Mouse (Mus musculus) forebrain, embryonic 12.5 days (tissue): ENCODE results near the gene Magi1. TPM values are rescaled to one million over a fixed set of nuclear protein-coding genes. Genes with fewer than 3 reads are reported as not detected.

Experiments used
- ATAC-seq: fragments of 200-750 bp; cut with Nextera tagmentation; 2 replicates; pipeline ENCODE4 v1.8.0; 2017; ENCODE audit warnings: moderate TSS enrichment; ENCODE audit not compliant: low FRiP score
- H3K27ac ChIP-seq: fragments of 300-500 bp; sonication (generic); 2 replicates; pipeline ENCODE4 v1.5.1; 2016; ENCODE audit warnings: mild to moderate bottlenecking
- H3K27me3 ChIP-seq: fragments of 300-500 bp; sonication (generic); 2 replicates; pipeline ENCODE4 v1.6.1; 2016; ENCODE audit warnings: mild to moderate bottlenecking
- H3K36me3 ChIP-seq: fragments of 300-500 bp; sonication (generic); replicated peaks from 2 replicates; pipeline ENCODE4 v1.6.1; 2016; ENCODE audit warnings: mild to moderate bottlenecking
- H3K4me1 ChIP-seq: fragments of 300-500 bp; sonication (generic); 2 replicates; pipeline ENCODE4 v1.6.1; 2016
- H3K4me2 ChIP-seq: fragments of 300-500 bp; sonication (generic); 2 replicates; pipeline ENCODE4 v1.6.1; 2016; ENCODE audit warnings: mild to moderate bottlenecking, moderate library complexity
- H3K4me3 ChIP-seq: fragments of 300-500 bp; sonication (generic); replicated peaks from 2 replicates; pipeline ENCODE4 v1.5.1; 2016; ENCODE audit warnings: mild to moderate bottlenecking
- H3K9ac ChIP-seq: fragments of 300-500 bp; sonication (generic); 2 replicates; pipeline ENCODE4 v1.6.1; 2016; ENCODE audit warnings: mild to moderate bottlenecking
- H3K9me3 ChIP-seq: fragments of 300-500 bp; sonication (generic); 2 replicates; pipeline ENCODE4 v1.6.1; 2016
- WGBS: fragments of 180-500 bp; shearing (Covaris S2); methylation state at CpG from one replicate; pipeline ENCODE4 v1.1.7; 2016; 5-methylcytosine and 5-hydroxymethylcytosine counted together
- polyA plus RNA-seq: library from polyadenylated mRNA; unstranded; fragments of >200 nt; fragmentation: Nextera tagmentation; extraction: Ambion mirVana; gene quantifications from 2 replicates; pipeline ENCODE4 v1.2.1, GENCODE M21; 2016

Gene Magi1
- polyA plus RNA-seq, 1 experiment from 2014 or later = 45.5 TPM

GRCm38 (mm10) chr6:94222253-94222652 lies 61.5 kb downstream of the Magi1 start:
- no peak overlapping the region for H3K4me3 ChIP-seq
- peaks cover 11% of the 10 kb centered on the region for H3K4me1 ChIP-seq
- 70% methylated on average over 7 of the region's 7 CpGs for WGBS
- no peaks in the 10 kb centered on the region for H3K36me3 ChIP-seq
- no peaks in the 10 kb centered on the region for H3K9me3 ChIP-seq
- no peak for ATAC-seq
- no peak overlapping the region for H3K27ac ChIP-seq
- no peak overlapping the region for H3K9ac ChIP-seq
- H3K4me2 ChIP-seq = no peak overlapping the region
- no peaks in the 10 kb centered on the region for H3K27me3 ChIP-seq

- H3K4me3 ChIP-seq = no peak overlapping the region
- H3K27ac ChIP-seq = no peak overlapping the region
- H3K9ac ChIP-seq = no peak overlapping the region
- ATAC-seq = no peak
- no peak overlapping the region for H3K4me2 ChIP-seq
- H3K36me3 ChIP-seq = no peaks in the 10 kb centered on the region
- H3K4me1 ChIP-seq = peaks cover 11% of the 10 kb centered on the region
- H3K9me3 ChIP-seq = no peaks in the 10 kb centered on the region
- 93% methylated on average over 6 of the region's 6 CpGs for WGBS
- no peaks in the 10 kb centered on the region for H3K27me3 ChIP-seq
These were observed 62.0 kb downstream of the Magi1 start for GRCm38 (mm10) chr6:94221750-94222149.

GRCm38 (mm10) chr6:94218076-94218475 lies 65.6 kb downstream of the Magi1 start:
- H3K4me1 ChIP-seq = peaks cover 5% of the 10 kb centered on the region; the same call in 1 of the 2 replicates
- H3K27ac ChIP-seq = no peak overlapping the region
- no peaks in the 10 kb centered on the region for H3K9me3 ChIP-seq
- H3K4me2 ChIP-seq = no peak overlapping the region
- H3K4me3 ChIP-seq = no peak overlapping the region
- 97% methylated on average over 4 of the region's 4 CpGs for WGBS
- no peaks in the 10 kb centered on the region for H3K36me3 ChIP-seq
- H3K27me3 ChIP-seq = no peaks in the 10 kb centered on the region
- no peak for ATAC-seq
- no peak overlapping the region for H3K9ac ChIP-seq

GRCm38 (mm10) chr6:94215834-94216233 lies 67.9 kb downstream of the Magi1 start:
- H3K4me3 ChIP-seq = no peak overlapping the region
- 81% methylated on average over 4 of the region's 4 CpGs for WGBS
- H3K9me3 ChIP-seq = no peaks in the 10 kb centered on the region
- H3K27me3 ChIP-seq = no peaks in the 10 kb centered on the region
- H3K9ac ChIP-seq = no peak overlapping the region
- ATAC-seq = no peak
- H3K27ac ChIP-seq = no peak overlapping the region
- H3K36me3 ChIP-seq = no peaks in the 10 kb centered on the region
- no peak overlapping the region for H3K4me2 ChIP-seq
- no peaks in the 10 kb centered on the region; the same call in 1 of the 2 replicates for H3K4me1 ChIP-seq

GRCm38 (mm10) chr6:94214895-94215538 lies 68.7 kb downstream of the Magi1 start:
- H3K4me2 ChIP-seq = no peak overlapping the region
- no peaks in the 10 kb centered on the region for H3K27me3 ChIP-seq

GRCm38 (mm10) chr6:94205926-94206325 lies 77.8 kb downstream of the Magi1 start:
- ATAC-seq = no peak
- H3K9me3 ChIP-seq = no peaks in the 10 kb centered on the region
- 19% methylated on average over 5 of the region's 5 CpGs for WGBS
- H3K4me3 ChIP-seq = no peak overlapping the region
- peaks cover 16% of the 10 kb centered on the region for H3K4me1 ChIP-seq
- no peak overlapping the region for H3K4me2 ChIP-seq
- H3K9ac ChIP-seq = no peak overlapping the region
- H3K36me3 ChIP-seq = no peaks in the 10 kb centered on the region
- H3K27ac ChIP-seq = no peak overlapping the region
- no peaks in the 10 kb centered on the region for H3K27me3 ChIP-seq

More at GRCm38 (mm10) chr6:94214895-94215538, 68.7 kb downstream of the Magi1 start:
- no peaks in the 10 kb centered on the region for H3K9me3 ChIP-seq
- 94% methylated on average over 7 of the region's 7 CpGs for WGBS
- H3K4me1 ChIP-seq = no peaks in the 10 kb centered on the region; the same call in 1 of the 2 replicates
- no peak overlapping the region for H3K9ac ChIP-seq
- no peaks in the 10 kb centered on the region for H3K36me3 ChIP-seq
- no peak overlapping the region for H3K4me3 ChIP-seq
- no peak overlapping the region for H3K27ac ChIP-seq
- ATAC-seq = no peak

GRCm38 (mm10) chr6:94203642-94204145 lies 80.0 kb downstream of the Magi1 start:
- no peaks in the 10 kb centered on the region for H3K9me3 ChIP-seq
- WGBS = 58% methylated on average over 5 of the region's 5 CpGs
- H3K4me2 ChIP-seq = no peak overlapping the region
- H3K9ac ChIP-seq = no peak overlapping the region
- H3K36me3 ChIP-seq = no peaks in the 10 kb centered on the region
- H3K27me3 ChIP-seq = no peaks in the 10 kb centered on the region
- H3K4me1 ChIP-seq = peaks cover 20% of the 10 kb centered on the region
- no peak for ATAC-seq
- H3K4me3 ChIP-seq = no peak overlapping the region
- no peak overlapping the region for H3K27ac ChIP-seq

GRCm38 (mm10) chr6:94201940-94202339 lies 81.8 kb downstream of the Magi1 start:
- Histone ChIP-seq H3K4me1 (peaks cover 20% of the 10 kb centered on the region), H3K27me3 (no peaks in the 10 kb centered on the region), H3K4me2 (no peak overlapping the region), H3K36me3 (no peaks in the 10 kb centered on the region), H3K9ac (no peak overlapping the region), H3K4me3 (no peak overlapping the region), H3K27ac (no peak overlapping the region), H3K9me3 (no peaks in the 10 kb centered on the region)
- no peak for ATAC-seq
- 97% methylated on average over 2 of the region's 2 CpGs for WGBS

- 45% methylated on average over 3 of the region's 3 CpGs for WGBS
- H3K4me1 ChIP-seq = peaks cover 15% of the 10 kb centered on the region; the same call in 1 of the 2 replicates
- no peak overlapping the region for H3K4me3 ChIP-seq
- no peaks in the 10 kb centered on the region for H3K36me3 ChIP-seq
- no peak overlapping the region for H3K27ac ChIP-seq
- H3K4me2 ChIP-seq = no peak overlapping the region
- H3K9ac ChIP-seq = no peak overlapping the region
- no peak for ATAC-seq
- H3K9me3 ChIP-seq = no peaks in the 10 kb centered on the region
- no peaks in the 10 kb centered on the region for H3K27me3 ChIP-seq
These were observed 82.8 kb downstream of the Magi1 start for GRCm38 (mm10) chr6:94200910-94201309.

GRCm38 (mm10) chr6:94199696-94200095 lies 84.0 kb downstream of the Magi1 start:
- 93% methylated on average over 2 of the region's 2 CpGs for WGBS

GRCm38 (mm10) chr6:94197831-94198230 lies 85.9 kb downstream of the Magi1 start:
- Histone ChIP-seq H3K27ac (no peak overlapping the region), H3K9me3 (no peaks in the 10 kb centered on the region), H3K4me3 (no peak overlapping the region), H3K4me1 (peaks cover 12% of the 10 kb centered on the region; the same call in 1 of the 2 replicates), H3K9ac (no peak overlapping the region), H3K36me3 (no peaks in the 10 kb centered on the region), H3K4me2 (no peak overlapping the region), H3K27me3 (no peaks in the 10 kb centered on the region)
- WGBS = 94% methylated on average over 1 of the region's 1 CpGs
- no peak for ATAC-seq

More at GRCm38 (mm10) chr6:94199696-94200095, 84.0 kb downstream of the Magi1 start:
- Histone ChIP-seq H3K4me1 (peaks cover 12% of the 10 kb centered on the region; the same call in 1 of the 2 replicates), H3K9me3 (no peaks in the 10 kb centered on the region), H3K9ac (no peak overlapping the region), H3K4me2 (no peak overlapping the region), H3K27ac (no peak overlapping the region), H3K27me3 (no peaks in the 10 kb centered on the region), H3K4me3 (no peak overlapping the region), H3K36me3 (no peaks in the 10 kb centered on the region)
- ATAC-seq = no peak

GRCm38 (mm10) chr6:94195303-94195911 lies 88.3 kb downstream of the Magi1 start:
- Histone ChIP-seq H3K27me3 (no peaks in the 10 kb centered on the region), H3K9me3 (no peaks in the 10 kb centered on the region)
- 92% methylated on average over 14 of the region's 14 CpGs for WGBS

More at GRCm38 (mm10) chr6:94195303-94195911, 88.3 kb downstream of the Magi1 start:
- H3K9ac ChIP-seq = no peak overlapping the region
- 0 out of 2 replicates have a peak, but pooled peaks cover 5% of the 10 kb centered on the region for H3K4me1 ChIP-seq
- no peak overlapping the region for H3K4me3 ChIP-seq
- no peak overlapping the region for H3K4me2 ChIP-seq
- H3K36me3 ChIP-seq = no peaks in the 10 kb centered on the region
- ATAC-seq = no peak
- no peak overlapping the region for H3K27ac ChIP-seq
